Mouse (Mus musculus) bone marrow macrophage, adult 2 months (primary cell): ENCODE data around the gene Frem1.

Experiments
- CTCF ChIP-seq: IDR thresholded peaks from 2 replicates; pipeline ENCODE4 v1.5.1; 2012; ENCODE audit warnings: low read depth, mild to moderate bottlenecking, low read length, moderate library complexity
- POLR2A ChIP-seq: IDR thresholded peaks from 2 replicates; pipeline ENCODE4 v1.6.1; 2012; ENCODE audit warnings: mild to moderate bottlenecking, low read depth, low read length, borderline replicate concordance

GRCm38 (mm10) chr4:82856986-82857385 lies 195.2 kb downstream of the Frem1 start:
- no peak for TF ChIP-seq CTCF
- no peak for TF ChIP-seq POLR2A
